Mouse (Mus musculus) pancreas, adult 10 weeks (tissue): ENCODE results near the gene Urb1. TPM values are rescaled to one million over a fixed set of nuclear protein-coding genes. Genes with fewer than 3 reads are reported as not detected.

Source experiments
- polyA plus RNA-seq: library from polyadenylated mRNA; stranded (reverse); fragments of 350-450 nt; fragmentation: Illumina TruSeq; extraction: RNeasy Lipid Tissue Mini Kit (QIAGEN cat#74804); gene quantifications from one replicate; pipeline ENCODE4 v1.2.3, GENCODE M21; 2015; ENCODE audit warnings: low read depth, low replicate concordance; ENCODE audit not compliant: insufficient read depth

Gene Urb1
- polyA plus RNA-seq, result 2.1 TPM

DNA sequence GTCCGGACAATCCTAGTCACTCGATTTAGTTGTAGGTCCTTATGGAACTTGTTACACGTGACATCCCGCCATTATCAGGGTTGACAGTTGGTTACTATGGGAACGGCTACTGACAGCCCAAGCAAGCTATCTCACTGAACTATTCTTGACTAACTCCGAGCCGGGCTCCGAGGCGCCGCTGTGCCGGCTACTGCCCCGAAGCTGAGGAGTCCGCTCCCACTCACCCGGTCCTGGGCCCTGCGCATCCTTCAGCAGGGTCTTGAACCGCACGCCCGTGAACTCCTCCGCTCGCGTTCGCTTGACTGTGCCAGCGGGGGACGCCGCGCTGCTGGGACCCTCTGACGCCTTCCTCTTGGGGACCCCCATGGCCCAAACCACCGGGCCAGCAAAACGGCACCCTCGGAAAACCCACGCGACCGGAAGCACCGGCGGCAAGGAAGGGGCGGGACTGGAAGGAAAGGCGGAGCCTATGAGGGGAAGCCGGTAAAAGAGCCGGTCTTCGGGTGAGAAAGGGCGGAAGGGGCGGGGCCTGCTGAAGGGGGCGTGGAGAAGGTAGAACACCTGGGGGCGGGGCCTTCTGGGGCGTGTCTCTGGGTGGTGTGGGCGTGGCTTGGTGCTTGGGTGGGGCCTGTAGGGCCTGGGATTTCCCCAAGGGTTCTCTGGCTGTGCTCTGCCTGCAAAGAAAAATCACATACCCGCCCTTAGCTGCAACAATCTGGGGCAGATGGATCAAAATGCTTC lies at the start of gene Urb1:
Urb1 (minus strand) TSS at position 439 of the 741 bp plus-strand sequence.

DNA sequence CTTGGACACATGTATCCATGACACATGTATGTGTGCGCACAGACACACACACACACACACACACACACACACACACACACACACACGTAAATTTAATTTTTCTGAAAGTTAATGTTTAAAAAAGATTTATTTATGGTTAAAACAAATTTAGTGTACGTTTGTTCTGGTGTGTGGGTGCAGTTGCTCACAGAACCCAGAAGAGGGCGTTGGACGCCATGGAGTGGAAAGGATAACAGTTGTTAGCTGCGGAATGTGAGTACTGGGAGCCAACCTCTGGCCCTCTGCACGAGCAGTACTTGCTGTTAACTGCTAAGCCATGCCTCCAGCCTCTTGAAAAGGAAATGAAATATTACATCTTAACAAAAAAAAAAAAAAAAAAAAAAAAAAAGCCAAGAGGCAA lies 16.2 kb upstream of the Urb1 start, which contains the start of gene Eva1c:
Eva1c (plus strand) TSS at position 263 of the 400 bp plus-strand sequence.

DNA sequence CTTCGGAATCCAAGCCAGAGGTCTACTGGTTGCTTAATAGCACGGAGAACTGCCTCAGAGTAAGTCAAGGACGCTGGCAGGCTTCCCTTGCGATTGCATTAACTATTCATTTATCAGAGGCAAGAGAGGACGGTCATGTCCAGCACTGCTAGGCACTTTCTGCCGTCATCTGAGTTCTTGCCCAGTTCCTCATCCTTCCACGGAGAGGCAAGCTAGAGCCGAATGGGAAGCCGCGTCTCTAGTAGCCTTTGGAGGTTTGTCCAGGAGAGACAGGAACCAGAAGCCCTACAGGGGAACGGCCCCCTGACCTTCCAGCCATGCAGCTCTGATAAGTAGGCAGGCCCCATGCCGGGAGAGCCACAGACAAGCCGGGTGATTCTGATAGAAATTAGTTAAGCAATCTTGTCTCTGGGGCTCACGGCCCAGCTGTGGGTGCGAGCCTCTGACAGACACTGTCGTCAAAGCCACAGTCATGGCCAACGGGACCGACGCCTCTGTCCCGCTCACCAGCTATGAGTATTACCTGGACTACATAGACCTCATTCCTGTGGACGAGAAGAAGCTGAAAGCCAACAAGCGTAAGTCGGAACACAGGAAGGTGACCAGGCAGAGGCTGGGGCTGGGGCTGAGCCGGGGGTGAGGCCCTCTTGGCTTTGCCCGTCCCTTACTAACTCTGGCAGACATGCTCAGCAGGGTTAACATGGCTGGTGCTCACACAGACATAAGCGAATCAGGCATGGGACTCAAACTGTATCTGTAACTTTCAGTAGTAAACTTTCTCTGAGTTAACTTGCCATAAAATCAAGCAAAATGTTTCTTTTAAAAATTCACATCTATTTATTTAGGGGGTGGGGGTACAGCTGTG lies 71.9 kb downstream of the Urb1 start, which contains the start of gene Mrap:
Mrap (plus strand) TSS at position 116 of the 865 bp plus-strand sequence.

DNA sequence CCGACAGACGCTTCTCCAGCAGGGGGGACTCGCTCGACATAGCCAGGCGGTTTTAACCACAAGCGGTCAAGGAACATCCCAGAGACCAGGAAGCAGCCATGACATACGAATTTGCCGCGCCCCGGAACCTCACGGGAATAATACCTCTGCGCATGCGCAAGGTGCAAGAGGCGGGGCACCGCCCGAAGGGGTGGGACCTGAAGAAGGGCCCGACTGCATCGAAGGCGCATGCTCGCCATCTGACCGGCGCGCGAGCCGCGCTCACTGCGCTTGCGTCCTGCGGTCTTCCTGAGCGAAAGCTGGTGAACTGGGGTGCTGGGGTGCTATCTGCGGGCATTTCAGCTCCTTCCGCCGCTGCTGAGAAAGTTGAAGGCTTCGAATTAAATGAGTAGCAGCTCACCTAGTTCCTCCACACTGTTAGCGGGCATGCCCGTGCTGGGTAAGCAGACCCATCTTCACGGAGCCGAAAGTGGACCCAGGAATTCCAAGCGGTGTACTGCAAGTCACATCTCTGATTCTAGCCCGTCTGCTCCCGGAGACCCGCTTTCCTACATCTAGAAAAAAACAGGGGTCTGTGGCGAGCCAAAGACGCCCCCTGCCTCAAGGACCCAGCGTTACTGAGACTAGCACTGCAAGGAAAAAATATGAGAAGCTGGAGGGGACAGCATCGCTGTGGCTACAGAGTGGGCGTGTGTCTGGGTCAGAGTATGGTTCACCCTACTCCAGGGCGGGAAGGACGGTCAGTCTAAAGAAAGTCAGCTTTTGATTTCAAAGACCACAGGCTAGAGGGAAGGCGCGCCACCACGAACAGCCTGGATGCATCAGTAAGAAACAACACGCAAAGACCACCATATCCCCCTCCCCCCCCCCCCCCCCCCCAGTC lies 82.7 kb downstream of the Urb1 start, which contains the start of gene Mis18a:
Mis18a (minus strand) TSS at position 172 of the 883 bp plus-strand sequence.

Other genes starting within 250 kb of the Urb1 start
- gene Mis18a, start 83.0 kb downstream of the Urb1 start, polyA plus RNA-seq, result 2.8 TPM
- gene Mrap, start 72.2 kb downstream of the Urb1 start, polyA plus RNA-seq, result 3.5 TPM
- gene Eva1c, start 16.3 kb upstream of the Urb1 start, polyA plus RNA-seq, result 0.63 TPM
- gene Cfap298, start 124.7 kb upstream of the Urb1 start, polyA plus RNA-seq, result 11.2 TPM
- gene Synj1, start 200.9 kb upstream of the Urb1 start, polyA plus RNA-seq, result 10.8 TPM
- gene Paxbp1, start 234.1 kb upstream of the Urb1 start, polyA plus RNA-seq, result 30.7 TPM